Mouse (Mus musculus) neural tube, embryonic 11.5 days (tissue): ENCODE measurements around the gene Pdk4. TPM values are rescaled to one million over a fixed set of nuclear protein-coding genes. Genes with fewer than 3 reads are reported as not detected.

Experiments used
- ATAC-seq: fragments of 200-750 bp; cut with Nextera tagmentation; 2 replicates; pipeline ENCODE4 v1.8.0; 2017; ENCODE audit warnings: moderate number of reproducible peaks, mild to moderate bottlenecking, moderate TSS enrichment, moderate library complexity; ENCODE audit not compliant: insufficient read depth, low FRiP score, low TSS enrichment
- DNase-seq: peaks from one replicate; pipeline ENCODE4 v3.0.0-alpha.2; 2015; ENCODE audit warnings: low spot score
- H3K27ac ChIP-seq: fragments of 300-500 bp; sonication (generic); 2 replicates; pipeline ENCODE4 v1.5.1; 2014; ENCODE audit warnings: low read depth, mild to moderate bottlenecking, low read length
- H3K27me3 ChIP-seq: fragments of 300-500 bp; sonication (generic); 2 replicates; pipeline ENCODE4 v1.6.1; 2014; ENCODE audit warnings: mild to moderate bottlenecking, low read length, mixed read lengths; ENCODE audit not compliant: control insufficient read depth, insufficient read depth
- H3K36me3 ChIP-seq: fragments of 300-500 bp; sonication (generic); 2 replicates; pipeline ENCODE4 v1.6.1; 2014; ENCODE audit warnings: mild to moderate bottlenecking, low read length, moderate library complexity, mixed read lengths; ENCODE audit not compliant: control insufficient read depth, insufficient read depth
- H3K4me1 ChIP-seq: fragments of 300-500 bp; sonication (generic); 2 replicates; pipeline ENCODE4 v1.6.1; 2014; ENCODE audit warnings: low read length, mixed read lengths; ENCODE audit not compliant: control insufficient read depth, insufficient read depth
- H3K4me2 ChIP-seq: fragments of 300-500 bp; sonication (generic); 2 replicates; pipeline ENCODE4 v1.6.1; 2014; ENCODE audit warnings: low read depth, mild to moderate bottlenecking, moderate library complexity
- H3K4me3 ChIP-seq: fragments of 300-500 bp; sonication (generic); 2 replicates; pipeline ENCODE4 v1.5.1; 2014; ENCODE audit warnings: low read depth, low read length
- H3K9ac ChIP-seq: fragments of 300-500 bp; sonication (generic); 2 replicates; pipeline ENCODE4 v1.6.1; 2014; ENCODE audit warnings: mild to moderate bottlenecking, low read length
- H3K9me3 ChIP-seq: fragments of 300-500 bp; sonication (generic); 2 replicates; pipeline ENCODE4 v1.6.1; 2016; ENCODE audit warnings: low read length; ENCODE audit not compliant: control insufficient read depth
- WGBS: fragments of 180-500 bp; shearing (Covaris S2); extraction: QIAGEN DNeasy Blood & Tissue Kit; methylation state at CpG from one replicate; pipeline ENCODE4 v1.1.7; 2014; 5-methylcytosine and 5-hydroxymethylcytosine counted together
- polyA plus RNA-seq: library from polyadenylated mRNA; unstranded; fragments of >200 nt; fragmentation: Nextera tagmentation; extraction: Ambion mirVana; gene quantifications from 2 replicates; pipeline ENCODE4 v1.2.1, GENCODE M21; 2014

The Pdk4 gene
- polyA plus RNA-seq, 1 experiment from 2014 or later = 1.3 TPM

- no peaks in the 10 kb centered on the region for H3K36me3 ChIP-seq
- no peak overlapping the region for H3K4me3 ChIP-seq
- ATAC-seq (no peak), DNase-seq (no peak)
- no peak overlapping the region for H3K9ac ChIP-seq
- no peaks in the 10 kb centered on the region for H3K27me3 ChIP-seq
- H3K4me2 ChIP-seq = no peak overlapping the region
- WGBS = 89% methylated on average over 6 of the region's 6 CpGs
- no peaks in the 10 kb centered on the region for H3K9me3 ChIP-seq
- H3K27ac ChIP-seq = no peak overlapping the region
- no peaks in the 10 kb centered on the region for H3K4me1 ChIP-seq
Measured at GRCm38 (mm10) chr6:5441221-5441620, 54.9 kb downstream of the Pdk4 start.

DNA sequence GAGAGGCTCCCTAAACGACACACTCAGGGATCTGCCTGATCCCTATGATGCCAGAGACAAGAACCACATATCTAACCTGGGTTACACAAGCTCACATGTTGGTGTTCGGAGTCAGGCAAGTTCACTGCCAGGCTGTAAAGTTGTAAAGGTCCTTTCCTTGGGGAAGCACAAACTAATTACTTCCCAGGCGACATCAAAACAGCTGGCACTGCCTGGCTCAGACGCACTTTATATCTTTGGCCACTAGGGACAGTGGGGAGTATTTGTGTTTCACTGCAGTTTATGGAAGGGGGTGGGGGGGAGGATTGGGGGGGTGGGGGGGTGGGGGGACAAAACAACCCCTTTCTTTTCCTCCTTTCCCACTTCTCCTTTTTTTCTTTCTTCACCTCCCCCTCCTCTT, 58.4 kb downstream of the Pdk4 start:
- 28% methylated on average over 4 of the region's 4 CpGs for WGBS
- Histone ChIP-seq H3K27ac (no peak overlapping the region), H3K4me1 (no peaks in the 10 kb centered on the region), H3K4me3 (no peak overlapping the region), H3K27me3 (no peaks in the 10 kb centered on the region), H3K4me2 (no peak overlapping the region), H3K36me3 (no peaks in the 10 kb centered on the region), H3K9ac (no peak overlapping the region), H3K9me3 (no peaks in the 10 kb centered on the region)
- no peak for ATAC-seq
- peak; percentile 24 for DNase-seq

GRCm38 (mm10) chr6:5433887-5434286, 62.2 kb downstream of the Pdk4 start:
- no peaks in the 10 kb centered on the region for H3K4me1 ChIP-seq
- 93% methylated on average over 2 of the region's 2 CpGs for WGBS
- no peaks in the 10 kb centered on the region for H3K9me3 ChIP-seq
- DNase-seq = no peak
- no peak overlapping the region for H3K27ac ChIP-seq
- no peak for ATAC-seq
- H3K36me3 ChIP-seq = no peaks in the 10 kb centered on the region
- no peak overlapping the region for H3K4me3 ChIP-seq
- H3K27me3 ChIP-seq = no peaks in the 10 kb centered on the region
- no peak overlapping the region for H3K4me2 ChIP-seq
- no peak overlapping the region for H3K9ac ChIP-seq

Other genes starting within 250 kb of the Pdk4 start
- gene Pon3, start 240.0 kb downstream of the Pdk4 start, polyA plus RNA-seq = 4.6 and 5.9 TPM in 2 replicates
- 25.1 and 25.9 TPM in 2 replicates for gene Pon2, start 197.9 kb downstream of the Pdk4 start, polyA plus RNA-seq
- gene Asb4, start 112.9 kb downstream of the Pdk4 start, polyA plus RNA-seq = 41.0 and 49.8 TPM in 2 replicates
- gene Dync1i1, start 229.3 kb upstream of the Pdk4 start, polyA plus RNA-seq = 10.1 and 11.5 TPM in 2 replicates